Mouse (Mus musculus) hindbrain, postnatal 0 days (tissue): ENCODE measurements around the gene Tlr9. TPM values are rescaled to one million over a fixed set of nuclear protein-coding genes. Genes with fewer than 3 reads are reported as not detected.
A peak's percentile ranks its signal among the peaks of the same experiment; 100 is the strongest.

ENCODE experiments used
- ATAC-seq: fragments of 200-750 bp; cut with Nextera tagmentation; 2 replicates; pipeline ENCODE4 v1.8.0; 2017; ENCODE audit warnings: mild to moderate bottlenecking, moderate TSS enrichment, moderate library complexity
- DNase-seq: peaks from one replicate; pipeline ENCODE4 v3.0.0-alpha.2; 2015; ENCODE audit warnings: low spot score
- H3K27ac ChIP-seq: fragments of 300-500 bp; sonication (generic); 2 replicates; pipeline ENCODE4 v1.5.1; 2014; ENCODE audit warnings: mild to moderate bottlenecking
- H3K27me3 ChIP-seq: fragments of 300-500 bp; sonication (generic); 2 replicates; pipeline ENCODE4 v1.6.1; 2014; ENCODE audit warnings: low read length, mixed read lengths; ENCODE audit not compliant: insufficient read depth
- H3K36me3 ChIP-seq: fragments of 300-500 bp; sonication (generic); 2 replicates; pipeline ENCODE4 v1.6.1; 2014; ENCODE audit warnings: low read length, mixed read lengths; ENCODE audit not compliant: insufficient read depth
- H3K4me1 ChIP-seq: fragments of 300-500 bp; sonication (generic); 2 replicates; pipeline ENCODE4 v1.6.1; 2014; ENCODE audit warnings: antibody characterized with exemption, low read length, mixed read lengths; ENCODE audit not compliant: insufficient read depth
- H3K4me2 ChIP-seq: fragments of 300-500 bp; sonication (generic); 2 replicates; pipeline ENCODE4 v1.6.1; 2014; ENCODE audit warnings: low read depth, mild to moderate bottlenecking, low read length, moderate library complexity, mixed read lengths
- H3K4me3 ChIP-seq: fragments of 300-500 bp; sonication (generic); 2 replicates; pipeline ENCODE4 v1.5.1; 2014; ENCODE audit warnings: low read length
- H3K9ac ChIP-seq: fragments of 300-500 bp; sonication (generic); replicated peaks from 2 replicates; pipeline ENCODE4 v1.6.1; 2014; ENCODE audit warnings: mild to moderate bottlenecking, low read length, moderate library complexity, mixed read lengths
- H3K9me3 ChIP-seq: fragments of 300-500 bp; sonication (generic); 2 replicates; pipeline ENCODE4 v1.6.1; 2016; ENCODE audit warnings: low read length, mixed read lengths
- CTCF ChIP-seq: IDR thresholded peaks from 2 replicates; pipeline ENCODE4 v1.5.1; 2016; ENCODE audit warnings: antibody characterized with exemption, control low read depth, low read depth
- WGBS: fragments of 180-500 bp; shearing (Covaris S2); extraction: QIAGEN DNeasy Blood & Tissue Kit; methylation state at CpG from one replicate; pipeline ENCODE4 v1.1.7; 2014; 5-methylcytosine and 5-hydroxymethylcytosine counted together
- polyA plus RNA-seq: library from polyadenylated mRNA; unstranded; fragments of >200 nt; fragmentation: Nextera tagmentation; extraction: Ambion mirVana; gene quantifications from 2 replicates; pipeline ENCODE4 v1.2.1, GENCODE M21; 2015
- total RNA-seq: library from RNA; depleted of rRNA; stranded (reverse); fragments of >200 nt; gene quantifications from 2 replicates; pipeline ENCODE4 v1.2.3, GENCODE M21; 2014

Gene Tlr9
- total and polyA plus RNA-seq, 2 experiments from 2014 or later = 0.09 to 0.37 TPM

GRCm38 (mm10) chr9:106211680-106212593, 10.5 kb upstream of the Tlr9 start:
- WGBS = 19% methylated on average over 37 of the region's 37 CpGs
- TF ChIP-seq CTCF = peak; percentile 100
- Histone ChIP-seq H3K27me3 (no peaks in the 10 kb centered on the region), H3K9ac (peak overlapping the region; percentile 46), H3K4me2 (peak overlapping the region; percentile 53), H3K27ac (peak overlapping the region; percentile 37; the same call in 1 of the 2 replicates), H3K4me1 (peaks cover 4% of the 10 kb centered on the region; the same call in 1 of the 2 replicates), H3K36me3 (peaks cover 25% of the 10 kb centered on the region), H3K9me3 (no peaks in the 10 kb centered on the region), H3K4me3 (peak overlapping the region; percentile 25)
- ATAC-seq = peak; percentile 89
- peak; percentile 97 for DNase-seq

- no peak for ATAC-seq
- TF ChIP-seq CTCF = no peak
- Histone ChIP-seq H3K36me3 (peaks cover 25% of the 10 kb centered on the region), H3K4me2 (no peak overlapping the region), H3K4me3 (no peak overlapping the region), H3K27me3 (no peaks in the 10 kb centered on the region), H3K9me3 (no peaks in the 10 kb centered on the region), H3K27ac (no peak overlapping the region), H3K4me1 (peaks cover 4% of the 10 kb centered on the region; the same call in 1 of the 2 replicates), H3K9ac (no peak overlapping the region)
- WGBS = 92% methylated on average over 12 of the region's 12 CpGs
- no peak for DNase-seq
Observed at GRCm38 (mm10) chr9:106212594-106212981, 9.8 kb upstream of the Tlr9 start.

GRCm38 (mm10) chr9:106215341-106216125, 6.9 kb upstream of the Tlr9 start:
- Histone ChIP-seq H3K9me3 (no peaks in the 10 kb centered on the region), H3K4me2 (no peak overlapping the region), H3K4me3 (no peak overlapping the region), H3K36me3 (peaks cover 25% of the 10 kb centered on the region), H3K4me1 (no peaks in the 10 kb centered on the region; the same call in 1 of the 2 replicates), H3K9ac (no peak overlapping the region), H3K27me3 (no peaks in the 10 kb centered on the region), H3K27ac (no peak overlapping the region)
- no peak for DNase-seq
- TF ChIP-seq CTCF = peak; percentile 37
- ATAC-seq = no peak
- 86% methylated on average over 6 of the region's 6 CpGs for WGBS

GRCm38 (mm10) chr9:106216971-106217370, 5.4 kb upstream of the Tlr9 start:
- H3K9me3 ChIP-seq = no peaks in the 10 kb centered on the region
- no peak overlapping the region for H3K4me2 ChIP-seq
- H3K4me3 ChIP-seq = no peak overlapping the region
- no peak overlapping the region for H3K27ac ChIP-seq
- H3K9ac ChIP-seq = no peak overlapping the region
- H3K27me3 ChIP-seq = no peaks in the 10 kb centered on the region
- DNase-seq = no peak
- H3K36me3 ChIP-seq = peaks cover 25% of the 10 kb centered on the region
- WGBS = 88% methylated on average over 7 of the region's 7 CpGs
- ATAC-seq = no peak
- no peak for TF ChIP-seq CTCF
- no peaks in the 10 kb centered on the region for H3K4me1 ChIP-seq

- TF ChIP-seq CTCF = no peak
- Histone ChIP-seq H3K9me3 (no peaks in the 10 kb centered on the region), H3K27ac (no peak overlapping the region), H3K27me3 (0 out of 2 replicates have a peak, but pooled peaks cover 4% of the 10 kb centered on the region), H3K4me2 (no peak overlapping the region), H3K9ac (no peak overlapping the region), H3K4me3 (no peak overlapping the region), H3K4me1 (peaks cover under 1% of the 10 kb centered on the region; the same call in 1 of the 2 replicates), H3K36me3 (no peaks in the 10 kb centered on the region)
- 70% methylated on average over 8 of the region's 8 CpGs for WGBS
- ATAC-seq (no peak), DNase-seq (no peak)
Observed at GRCm38 (mm10) chr9:106220894-106221523, 1.4 kb upstream of the Tlr9 start.

DNA sequence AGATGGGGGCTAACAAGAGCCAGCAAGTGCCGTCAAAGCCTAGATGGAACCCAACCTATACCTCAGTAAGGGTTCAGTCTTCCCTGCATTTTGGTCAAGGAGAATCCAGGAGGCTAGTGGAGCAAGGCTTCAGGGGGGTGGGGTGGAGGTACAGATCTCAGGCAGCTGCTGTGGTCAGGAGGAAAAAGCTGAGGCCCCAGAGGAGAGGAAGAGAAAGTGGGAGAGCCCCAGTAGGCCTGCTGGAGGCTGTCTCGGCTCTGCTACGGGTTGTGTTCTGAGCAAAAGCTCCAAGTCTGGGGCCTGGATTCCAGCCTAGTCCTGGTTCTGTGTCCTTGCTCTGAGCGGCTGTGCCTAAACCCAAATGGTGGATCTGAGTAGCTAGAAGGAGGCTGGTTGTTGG, 596 bp downstream of the Tlr9 start:
- Histone ChIP-seq H3K27me3 (0 out of 2 replicates have a peak, but pooled peaks cover 4% of the 10 kb centered on the region), H3K4me2 (no peak overlapping the region), H3K4me3 (no peak overlapping the region), H3K4me1 (peaks cover 6% of the 10 kb centered on the region; the same call in 1 of the 2 replicates), H3K36me3 (no peaks in the 10 kb centered on the region), H3K27ac (no peak overlapping the region), H3K9me3 (no peaks in the 10 kb centered on the region), H3K9ac (no peak overlapping the region)
- no peak for DNase-seq
- 82% methylated on average over 4 of the region's 4 CpGs for WGBS
- no peak for TF ChIP-seq CTCF
- ATAC-seq = no peak
